Mouse (Mus musculus): ENCODE data around the gene Gm20388. TPM values are rescaled to one million over a fixed set of nuclear protein-coding genes. Genes with fewer than 3 reads are reported as not detected.

Gene Gm20388
- total RNA-seq, 2 experiments from 2014 or later, result 11.4 to 18.1 TPM

DNA sequence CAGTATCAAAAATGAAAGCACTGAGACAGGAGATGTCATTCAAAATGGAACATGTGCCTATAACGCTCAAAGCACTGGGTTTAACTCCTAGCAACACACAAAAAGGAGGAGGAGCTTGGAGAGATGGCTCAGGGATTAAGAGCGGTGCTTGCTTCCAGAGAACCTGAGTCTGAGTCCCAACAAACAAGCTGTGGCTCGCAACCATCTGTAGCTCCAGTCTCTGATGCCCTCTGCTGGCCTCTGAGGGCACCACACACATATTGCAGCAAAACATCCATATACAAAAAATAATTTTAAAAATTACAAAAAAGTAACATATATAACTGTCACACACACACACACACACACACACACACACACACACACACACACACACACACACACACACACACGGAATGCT, 3379.5 kb downstream of the Gm20388 start:
- 0 out of 2 replicates have a peak, but pooled peaks have one; percentile 47 for ATAC-seq (replicated peaks; ENCODE audit: low FRiP score, low TSS enrichment, poor library complexity, severe bottlenecking)

DNA sequence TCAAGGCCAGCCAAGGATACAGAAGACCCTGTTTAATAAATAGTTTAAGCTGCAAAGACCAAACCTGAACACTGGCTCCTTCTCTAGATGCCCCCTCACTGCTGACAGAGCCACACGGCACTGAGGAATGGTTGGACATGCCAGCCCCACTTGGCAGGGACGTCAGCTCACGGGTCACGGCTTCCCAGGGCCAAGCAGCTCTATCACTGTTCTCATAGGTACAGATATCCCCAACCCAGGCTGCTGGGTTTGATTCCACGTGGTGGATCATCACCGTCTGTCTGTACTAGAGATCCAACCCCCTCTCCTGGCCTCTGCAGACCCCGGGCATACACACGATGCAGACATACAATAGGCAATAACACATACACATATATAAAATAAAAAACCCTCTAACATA, 3380.0 kb downstream of the Gm20388 start:
- no peak for ATAC-seq (replicated peaks; ENCODE audit: low FRiP score, low TSS enrichment, poor library complexity, severe bottlenecking)

DNA sequence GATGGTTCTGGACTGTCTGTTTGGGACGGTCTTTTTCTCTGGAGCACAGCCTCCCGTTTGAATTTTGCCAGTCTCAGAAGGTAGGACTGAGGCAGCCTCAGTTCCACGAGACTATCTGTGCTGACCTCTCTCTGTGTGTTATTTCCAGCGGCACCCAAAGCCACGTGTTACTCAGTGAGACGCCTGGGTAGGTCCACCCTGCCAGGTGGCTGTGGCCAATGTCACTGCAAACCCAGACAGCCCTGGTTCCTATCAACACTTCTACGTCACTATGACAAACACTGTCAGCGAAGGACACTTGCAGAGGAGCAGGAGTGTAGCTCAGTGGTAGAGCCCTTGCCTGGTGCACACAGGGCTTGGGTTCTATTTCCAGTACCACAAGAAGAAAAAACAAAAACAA, 3381.1 kb downstream of the Gm20388 start:
- no peak for ATAC-seq (replicated peaks; ENCODE audit: low FRiP score, low TSS enrichment, poor library complexity, severe bottlenecking)

DNA sequence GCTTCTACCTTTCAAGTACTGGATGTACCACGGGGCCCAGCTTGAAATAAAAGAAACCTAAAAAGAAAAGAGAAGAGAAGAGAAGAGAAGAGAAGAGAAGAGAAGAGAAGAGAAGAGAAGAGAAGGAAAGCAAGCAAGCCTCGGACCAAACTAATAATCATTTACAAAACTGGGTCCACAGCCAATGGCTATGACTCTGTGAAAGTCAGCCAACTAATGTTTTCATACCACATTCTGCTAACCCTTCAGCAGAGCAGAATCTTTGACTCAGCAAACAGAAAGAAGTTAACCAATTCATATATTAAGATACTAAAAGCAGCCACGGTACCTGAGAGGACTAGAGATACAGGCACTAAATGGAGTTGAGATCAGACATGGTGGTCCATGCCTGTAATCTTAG, 3381.6 kb downstream of the Gm20388 start:
- no peak for ATAC-seq (replicated peaks; ENCODE audit: low FRiP score, low TSS enrichment, poor library complexity, severe bottlenecking)

DNA sequence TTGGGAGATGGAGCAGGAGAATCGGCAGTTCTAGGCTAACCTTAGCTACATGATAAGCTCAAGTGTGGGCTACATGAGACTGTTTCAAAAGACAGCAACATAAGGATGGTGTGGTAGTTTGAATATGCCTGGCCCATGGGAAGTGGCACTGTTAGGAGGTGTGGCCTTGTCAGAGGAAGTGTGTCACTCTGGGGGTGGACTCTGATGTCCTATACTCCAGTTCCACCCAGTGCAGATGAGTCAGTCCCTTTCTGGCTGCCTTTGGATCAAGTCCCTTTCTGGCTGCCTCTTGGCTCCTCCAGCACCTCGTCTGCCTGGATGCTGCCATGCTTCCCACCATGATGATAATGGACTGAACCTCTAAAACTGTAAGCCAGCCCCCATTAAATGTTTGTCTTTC, 3382.1 kb downstream of the Gm20388 start:
- ATAC-seq (replicated peaks; ENCODE audit: low FRiP score, low TSS enrichment, poor library complexity, severe bottlenecking), result no peak

DNA sequence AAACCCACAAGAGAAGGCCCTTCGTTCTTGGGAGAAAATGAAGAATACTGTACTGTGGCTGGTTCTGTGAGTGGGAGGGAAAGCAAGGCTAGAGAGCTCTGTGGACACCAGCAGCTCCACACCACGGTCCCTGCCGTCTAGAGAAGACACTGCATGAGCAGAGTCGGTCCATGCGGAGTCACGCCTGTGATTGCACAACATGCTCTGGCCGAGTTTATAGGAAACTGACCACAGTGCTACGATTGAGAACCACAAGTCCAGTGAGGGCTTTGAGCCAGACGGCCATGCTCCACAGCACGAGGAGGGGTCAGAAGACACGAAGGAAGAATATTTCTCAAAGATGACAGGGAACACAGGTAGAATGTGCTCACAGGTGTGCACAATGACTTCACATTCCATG, 3387.7 kb downstream of the Gm20388 start:
- no peak for ATAC-seq (replicated peaks; ENCODE audit: low FRiP score, low TSS enrichment, poor library complexity, severe bottlenecking)

DNA sequence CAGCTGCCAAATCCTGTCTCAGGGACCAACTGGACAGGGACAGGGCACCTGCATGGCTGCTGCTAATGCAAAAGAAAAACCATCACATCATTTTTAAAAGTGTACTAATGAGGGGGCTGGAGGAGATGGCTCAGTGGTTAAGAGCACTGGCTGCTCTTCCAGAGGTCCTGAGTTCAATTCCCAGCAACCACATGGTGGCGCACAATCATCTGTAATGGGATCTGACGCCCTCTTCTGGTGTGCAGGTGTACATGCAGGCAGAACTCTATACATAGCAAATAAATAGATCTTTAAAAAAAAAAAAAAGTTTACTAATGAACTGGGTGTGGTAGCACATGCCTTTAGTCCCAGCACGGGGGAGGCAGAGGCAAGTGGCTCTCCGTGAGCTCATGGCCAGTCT, 3398.1 kb downstream of the Gm20388 start:
- no peak for ATAC-seq (replicated peaks; ENCODE audit: low FRiP score, low TSS enrichment, poor library complexity, severe bottlenecking)

DNA sequence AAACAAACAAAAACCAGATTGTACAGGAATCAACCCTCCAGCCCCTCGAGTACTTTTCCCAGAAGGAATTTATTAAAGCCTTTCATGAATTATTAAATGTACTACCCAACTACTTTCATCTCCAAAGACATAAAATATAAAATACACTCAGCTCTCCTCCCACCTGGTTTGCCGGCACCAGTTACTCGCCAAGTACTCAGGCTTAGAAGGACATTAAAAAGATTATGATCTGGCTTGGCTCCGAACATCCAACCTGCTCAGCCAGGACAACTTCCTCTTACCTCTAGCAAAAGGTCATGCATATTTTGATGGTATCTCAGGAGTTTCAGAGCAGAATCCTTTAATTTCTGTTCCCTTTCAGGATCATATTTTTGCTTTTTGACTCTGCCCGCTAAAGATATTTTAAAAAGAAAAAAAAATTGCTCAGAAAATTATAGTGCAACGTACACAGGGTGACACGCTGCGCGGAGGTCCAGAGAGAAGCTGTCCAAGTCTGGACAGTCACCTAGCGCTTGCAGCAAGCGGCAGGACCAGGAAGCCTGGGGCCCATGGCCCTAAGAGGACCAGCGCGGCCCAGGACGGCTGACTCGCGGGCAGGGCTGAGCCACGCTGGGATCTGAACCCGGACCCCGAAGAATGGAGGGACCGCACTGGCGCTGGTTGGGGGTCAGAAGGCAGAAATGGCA, 3407.3 kb downstream of the Gm20388 start:
- ATAC-seq (replicated peaks; ENCODE audit: low FRiP score, low TSS enrichment, poor library complexity, severe bottlenecking), result peak; percentile 46

DNA sequence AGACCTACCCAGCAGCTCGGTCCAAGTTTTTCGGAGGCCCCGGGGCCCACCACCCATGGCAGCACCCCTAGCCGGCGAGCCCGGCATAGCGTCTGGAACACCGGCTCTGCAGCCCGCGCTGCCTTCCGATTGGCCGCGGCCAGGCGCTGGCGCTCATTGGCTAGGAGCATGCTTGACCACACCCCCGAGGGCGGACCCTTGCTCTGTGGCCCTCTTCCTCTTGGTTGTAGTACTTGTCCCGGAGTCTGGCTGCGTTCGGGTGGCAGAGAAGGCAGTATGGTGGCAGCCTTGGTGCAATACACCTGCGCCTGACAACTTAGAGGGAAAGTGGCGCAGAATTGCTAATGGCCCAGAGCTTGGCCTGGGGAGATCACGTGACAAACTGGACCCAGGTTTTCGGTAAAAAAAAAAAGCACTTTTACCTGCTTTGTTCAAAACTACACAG, 3407.8 kb downstream of the Gm20388 start, which contains the start of gene Fanca:
Gene Fanca, minus strand, starts transcription at position 110 of the 445 bp plus-strand sequence.
- peak; percentile 100 for ATAC-seq (replicated peaks; ENCODE audit: low FRiP score, low TSS enrichment, poor library complexity, severe bottlenecking)

DNA sequence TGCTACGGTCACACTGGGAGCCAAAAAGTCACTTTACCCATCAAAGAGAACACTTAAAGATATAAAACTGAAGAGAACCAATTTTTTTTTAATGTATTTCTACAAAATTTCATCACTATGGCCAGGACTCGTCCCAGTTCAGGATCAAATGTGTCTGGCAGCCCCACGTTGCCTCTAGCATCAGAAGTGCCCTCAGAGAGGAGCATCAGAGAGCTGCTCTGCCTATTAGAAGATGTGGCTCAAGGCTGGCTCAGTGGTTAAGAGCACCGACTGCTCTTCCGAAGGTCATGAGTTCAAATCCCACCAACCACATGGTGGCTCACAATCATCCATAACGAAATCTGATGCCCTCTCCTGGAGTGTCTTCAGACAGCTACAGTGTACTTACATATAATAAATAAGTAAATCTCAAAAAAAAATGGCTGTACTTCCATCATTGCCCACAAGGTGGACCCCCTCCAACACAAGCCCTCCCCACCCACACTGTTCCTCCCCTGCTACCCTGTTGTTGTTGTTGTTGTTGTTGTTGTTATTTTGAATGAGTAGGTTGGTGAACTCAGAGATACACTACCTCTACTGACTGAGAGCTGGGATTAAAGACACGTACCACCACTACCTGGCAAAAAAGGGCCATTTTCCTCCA, 3409.0 kb downstream of the Gm20388 start:
- ATAC-seq (replicated peaks; ENCODE audit: low FRiP score, low TSS enrichment, poor library complexity, severe bottlenecking), result no peak

DNA sequence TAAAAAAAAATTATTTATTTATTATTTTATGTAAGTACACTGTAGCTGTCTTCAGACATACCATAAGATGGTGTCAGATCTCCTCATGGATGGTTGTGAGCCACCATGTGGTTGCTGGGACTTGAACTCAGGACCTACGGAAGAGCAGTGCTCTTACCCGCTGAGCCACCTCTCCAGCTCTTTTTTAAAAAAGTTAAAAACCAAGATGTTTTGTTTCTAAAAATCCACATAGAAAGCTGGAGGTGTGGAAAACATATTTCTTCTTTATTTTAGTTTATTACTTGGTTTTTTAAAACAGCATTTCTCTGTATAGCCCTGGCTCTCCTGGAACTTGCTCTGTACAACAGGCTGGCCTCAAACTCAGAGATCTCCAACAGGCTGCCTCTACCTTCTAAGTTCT, 3417.9 kb downstream of the Gm20388 start:
- no peak for ATAC-seq (replicated peaks; ENCODE audit: low FRiP score, low TSS enrichment, poor library complexity, severe bottlenecking)

DNA sequence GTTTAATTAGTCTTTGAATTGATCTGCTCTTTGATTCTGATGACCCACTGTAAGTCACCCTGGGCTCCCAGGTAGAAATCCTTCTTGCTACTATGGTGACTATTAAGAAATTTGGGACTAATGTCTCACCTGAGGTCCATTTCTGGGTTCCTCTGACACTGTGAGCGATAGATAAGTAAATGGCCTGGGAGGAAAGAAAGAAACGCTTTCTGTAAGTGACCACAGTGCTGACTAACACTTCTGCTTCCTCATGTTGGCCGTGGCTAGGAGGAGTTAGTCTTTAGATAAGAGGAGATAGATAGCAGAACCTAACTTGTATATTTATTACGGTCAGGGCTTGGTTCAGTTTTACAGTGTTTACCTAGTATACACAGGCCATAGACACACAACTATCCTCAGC, 3418.7 kb downstream of the Gm20388 start:
- no peak for ATAC-seq (replicated peaks; ENCODE audit: low FRiP score, low TSS enrichment, poor library complexity, severe bottlenecking)

DNA sequence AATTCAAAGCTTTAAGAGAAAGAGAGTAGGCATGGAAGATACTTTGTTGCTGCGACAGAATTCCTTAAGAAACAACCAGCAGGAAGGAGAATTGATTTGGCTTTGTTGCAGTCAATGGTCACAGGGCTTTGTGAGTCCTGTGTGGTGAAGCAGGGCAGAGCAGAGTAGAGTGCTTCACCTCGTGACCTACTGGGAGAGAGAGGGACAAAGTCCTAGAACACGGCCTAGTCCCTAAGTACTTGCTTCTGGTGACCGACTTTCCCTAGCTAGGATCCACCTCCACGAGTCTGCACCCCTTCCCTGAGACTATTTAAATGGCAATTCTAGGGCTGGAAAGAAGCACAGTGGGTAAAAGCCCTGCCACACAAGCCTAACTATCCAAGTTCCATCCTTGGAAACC, 3419.3 kb downstream of the Gm20388 start:
- ATAC-seq (replicated peaks; ENCODE audit: low FRiP score, low TSS enrichment, poor library complexity, severe bottlenecking), result no peak

DNA sequence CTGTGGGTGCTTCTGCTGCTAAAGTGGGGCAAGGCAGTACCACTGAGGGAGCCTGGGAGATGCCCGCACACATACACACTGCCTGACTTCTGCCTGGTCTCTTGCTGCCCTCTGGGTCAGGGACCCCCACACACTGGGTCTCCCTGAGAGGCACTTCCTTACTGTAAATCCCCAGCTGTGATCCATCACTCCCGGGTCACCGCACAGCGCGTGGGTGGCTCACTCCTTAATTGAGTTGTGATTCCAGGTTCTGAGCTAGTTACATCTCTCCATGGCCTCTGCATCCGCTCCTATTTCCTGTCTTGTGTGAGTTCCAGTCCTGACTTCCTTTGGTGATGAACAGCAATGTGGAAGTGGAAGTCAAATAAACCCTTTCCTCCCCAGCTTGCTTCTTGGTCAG, 3420.1 kb downstream of the Gm20388 start:
- ATAC-seq (replicated peaks; ENCODE audit: low FRiP score, low TSS enrichment, poor library complexity, severe bottlenecking), result no peak

DNA sequence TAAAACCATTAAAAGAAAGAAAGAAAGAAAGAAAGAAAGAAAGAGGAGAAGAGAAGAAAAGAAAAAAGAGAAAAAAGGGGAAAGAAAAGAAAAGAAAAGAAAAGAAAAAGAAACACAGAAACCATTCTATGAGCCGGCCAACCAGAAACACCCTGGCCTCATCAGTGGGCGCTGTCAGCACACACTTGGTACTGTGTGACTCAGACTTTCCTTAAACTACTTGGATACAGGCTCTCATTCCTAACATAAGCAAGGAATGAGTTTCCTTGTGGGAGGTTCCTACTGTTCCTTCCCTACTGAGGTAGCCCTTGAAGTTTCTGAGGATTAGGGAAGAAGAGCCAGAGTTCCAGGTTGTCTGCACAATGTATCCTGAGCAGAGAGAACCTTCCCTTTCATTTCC, 3420.7 kb downstream of the Gm20388 start:
- ATAC-seq (replicated peaks; ENCODE audit: low FRiP score, low TSS enrichment, poor library complexity, severe bottlenecking), result no peak

DNA sequence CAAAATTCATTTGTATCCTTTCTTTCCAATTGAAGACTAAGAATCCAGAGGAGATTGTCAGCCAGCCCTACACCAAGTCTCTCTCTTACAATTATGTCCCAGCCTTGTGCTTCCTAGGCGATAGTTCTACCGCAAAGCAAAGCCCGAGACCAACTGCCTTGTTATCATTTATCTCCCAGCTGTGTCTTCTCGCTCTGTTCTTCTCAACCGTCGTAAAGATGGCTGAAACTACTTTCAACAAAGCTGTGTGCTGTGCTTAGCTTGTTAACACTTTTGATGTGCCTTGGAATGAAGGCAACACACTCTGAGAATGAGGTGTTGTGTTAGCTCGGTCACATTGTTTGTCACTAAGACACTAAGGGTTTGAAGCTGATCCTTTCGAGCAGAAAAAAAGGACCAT, 3421.2 kb downstream of the Gm20388 start:
- peak; percentile 57 for ATAC-seq (replicated peaks; ENCODE audit: low FRiP score, low TSS enrichment, poor library complexity, severe bottlenecking)

DNA sequence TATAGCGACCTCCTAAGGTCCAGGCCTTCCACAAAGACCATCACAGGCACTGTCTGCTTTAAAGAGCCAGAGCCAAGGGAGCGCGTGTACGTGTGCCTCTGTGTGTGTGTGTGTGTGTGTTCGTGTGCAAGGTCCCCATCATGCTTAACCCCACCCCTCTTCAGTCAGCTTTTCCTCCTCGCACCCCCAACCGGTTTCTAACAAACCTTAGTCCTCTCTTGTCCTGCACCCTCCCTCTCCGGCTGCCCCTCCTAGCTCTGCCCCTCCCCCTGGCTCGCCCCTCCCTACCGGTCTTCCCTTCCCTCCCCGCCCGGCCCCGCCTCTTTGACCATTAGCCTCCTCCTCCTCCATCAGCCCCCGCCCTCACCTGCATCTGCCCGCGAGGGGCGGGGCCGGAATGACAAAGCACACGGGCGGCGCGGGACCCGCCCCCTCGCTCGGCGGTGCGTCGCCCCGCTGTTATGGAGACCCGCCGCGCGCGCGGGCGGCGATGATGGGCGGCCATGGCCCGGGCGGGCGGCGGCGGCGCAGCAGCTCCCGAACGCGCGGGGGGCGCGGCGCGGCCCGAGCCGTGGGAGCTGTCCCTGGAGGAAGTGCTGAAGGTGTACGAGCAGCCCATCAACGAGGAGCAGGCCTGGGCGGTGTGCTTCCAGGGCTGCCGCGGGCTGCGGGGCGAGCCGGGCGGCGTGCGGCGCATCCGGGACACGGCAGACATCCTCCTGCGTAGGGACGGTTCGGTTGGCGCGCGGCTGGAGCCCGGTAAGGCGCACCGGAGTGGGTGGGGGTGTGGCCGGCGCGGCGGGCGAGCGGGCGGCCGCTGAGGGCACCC, 3421.8 kb downstream of the Gm20388 start, which contains the start of gene Spire2:
Gene Spire2, plus strand, starts transcription at position 452 of the 829 bp plus-strand sequence.
- ATAC-seq (replicated peaks; ENCODE audit: low FRiP score, low TSS enrichment, poor library complexity, severe bottlenecking), result peak; percentile 61

DNA sequence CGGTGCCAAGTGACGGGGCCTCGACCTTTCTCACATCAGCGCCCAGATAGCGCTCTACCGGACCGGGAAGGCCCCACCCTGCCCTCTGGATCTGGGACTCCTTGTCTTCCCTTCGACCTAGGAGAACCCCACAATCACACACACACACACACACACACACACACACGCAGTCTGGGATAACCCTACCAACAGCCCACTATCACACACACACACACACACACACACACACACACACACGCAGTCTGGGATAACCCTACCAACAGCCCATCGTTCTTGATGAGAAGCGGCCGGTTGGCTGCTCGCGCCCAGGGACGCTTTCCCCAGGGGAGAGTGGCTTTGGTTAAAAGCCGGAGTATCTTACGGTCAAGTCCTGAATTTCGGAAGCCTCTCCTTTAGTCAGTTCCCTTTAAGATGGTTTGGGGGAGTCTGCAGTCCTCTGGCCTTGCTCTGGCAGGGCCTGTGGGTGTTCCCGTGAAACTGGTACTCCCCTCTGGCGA, 3422.5 kb downstream of the Gm20388 start:
- ATAC-seq (replicated peaks; ENCODE audit: low FRiP score, low TSS enrichment, poor library complexity, severe bottlenecking), result no peak

DNA sequence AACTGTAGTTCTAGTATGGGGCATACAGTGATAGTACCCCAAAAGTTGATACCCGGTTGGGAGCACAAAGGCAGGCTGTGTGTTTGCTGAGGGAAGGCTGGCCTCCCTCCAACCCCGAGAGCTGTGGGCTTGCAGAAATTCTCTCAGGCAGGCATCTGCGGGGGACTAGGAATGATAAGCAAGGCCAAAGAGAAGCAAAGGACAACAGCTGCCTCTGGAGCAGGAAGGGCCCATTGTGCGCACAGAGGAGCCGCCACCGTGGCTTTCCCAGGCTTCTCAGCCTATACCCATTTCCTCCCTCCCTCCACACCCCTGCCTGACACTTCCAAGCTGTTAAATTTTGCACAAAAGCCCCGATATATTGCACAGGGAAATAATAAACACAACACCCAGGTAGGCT, 3423.2 kb downstream of the Gm20388 start:
- ATAC-seq (replicated peaks; ENCODE audit: low FRiP score, low TSS enrichment, poor library complexity, severe bottlenecking), result no peak

DNA sequence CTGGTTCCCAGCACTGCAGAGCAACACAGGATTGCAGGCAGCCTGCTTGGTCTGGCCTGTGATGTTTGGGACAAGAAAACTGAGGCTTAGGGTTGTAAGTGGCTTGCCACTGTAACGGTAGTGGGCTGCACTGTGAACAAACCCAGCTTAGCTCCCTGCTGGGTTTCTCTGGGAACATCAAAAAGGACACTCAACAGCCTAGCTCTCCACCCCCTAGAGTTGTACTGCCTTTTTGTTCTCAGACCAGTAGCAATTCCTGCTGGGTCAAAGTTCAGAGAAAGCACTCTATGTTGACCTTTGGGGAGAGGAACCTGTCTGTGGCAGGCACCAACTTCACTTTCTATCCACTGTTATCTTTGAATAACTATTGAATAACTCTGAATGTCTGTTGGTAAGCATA, 3423.8 kb downstream of the Gm20388 start:
- no peak for ATAC-seq (replicated peaks; ENCODE audit: low FRiP score, low TSS enrichment, poor library complexity, severe bottlenecking)

Data from megakaryocyte-erythroid progenitor cell, adult 5-6 weeks (primary cell).